Mouse (Mus musculus) G1E (cell line): ENCODE results near the gene Ptprm.

Experiments used
- CTCF ChIP-seq: IDR thresholded peaks from 2 replicates; pipeline ENCODE4 v1.5.1; 2012; ENCODE audit warnings: low read depth, low read length, inconsistent platforms, mixed read lengths
- GATA1 ChIP-seq: IDR thresholded peaks from 2 replicates; pipeline ENCODE4 v1.6.1; 2012; ENCODE audit warnings: borderline replicate concordance, low read length, inconsistent platforms, mixed read lengths
- GATA2 ChIP-seq: IDR thresholded peaks from 2 replicates; pipeline ENCODE4 v1.6.1; 2012; ENCODE audit warnings: low read depth, low read length, inconsistent platforms, borderline replicate concordance
- TAL1 ChIP-seq: conservative IDR thresholded peaks from 2 replicates; pipeline ENCODE4 v1.6.1; 2012; ENCODE audit warnings: low read depth, low read length, inconsistent platforms, mixed read lengths

DNA sequence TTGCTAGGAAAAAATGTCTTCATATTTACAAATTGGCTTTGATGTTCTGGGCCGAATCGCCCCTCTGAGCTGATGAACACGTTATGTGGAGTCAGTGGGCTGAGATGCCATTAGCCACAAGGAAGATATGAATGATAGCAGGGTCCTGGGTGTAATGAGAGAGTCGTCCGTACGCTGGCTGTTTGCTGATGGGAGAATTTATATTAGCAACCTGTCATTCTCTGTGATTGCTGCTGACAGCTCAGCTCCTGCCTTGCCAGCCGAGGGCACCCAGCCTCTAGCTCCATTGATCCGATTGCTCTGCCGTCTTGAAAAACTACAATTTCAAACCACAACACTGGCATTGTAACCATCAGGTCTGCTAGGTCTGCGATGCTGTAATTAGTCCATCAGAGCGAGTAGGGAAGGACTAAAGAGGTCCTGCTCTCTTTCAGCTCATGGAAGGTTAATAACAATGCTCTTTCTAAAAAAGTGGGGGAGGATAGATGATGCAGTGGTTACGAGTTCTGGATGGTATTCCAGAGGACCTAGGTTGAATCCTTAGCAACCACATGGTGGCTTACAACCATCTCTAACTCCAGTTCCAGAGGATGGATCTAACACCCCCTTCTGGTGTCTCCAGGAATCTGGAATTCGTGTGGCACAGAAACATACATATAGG, 734.1 kb downstream of the Ptprm start:
- TF ChIP-seq CTCF (no peak), TAL1 (no peak), GATA2 (no peak), GATA1 (no peak)
